Mouse (Mus musculus): ENCODE data around the gene 1110051M20Rik. TPM values are rescaled to one million over a fixed set of nuclear protein-coding genes. Genes with fewer than 3 reads are reported as not detected.

Gene 1110051M20Rik
- polyA plus RNA-seq, 1 experiment from 2014 or later: 163 TPM

GRCm38 (mm10) chr2:91283972-91284371 lies 160.5 kb downstream of the 1110051M20Rik start:
- no peaks in the 10 kb centered on the region; the same call in 1 of the 2 replicates for H3K36me3 ChIP-seq (ENCODE audit: control insufficient read depth, insufficient read depth, low read length)
- H3K27me3 ChIP-seq (ENCODE audit: control insufficient read depth, insufficient read depth, low read length): no peaks in the 10 kb centered on the region
- H3K4me2 ChIP-seq (ENCODE audit: low read depth, low read length): no peak overlapping the region
- 0 out of 2 replicates have a peak, but pooled peaks cover 4% of the 10 kb centered on the region for H3K4me1 ChIP-seq (ENCODE audit: control insufficient read depth, insufficient read depth, low read length)
- ATAC-seq (ENCODE audit: low read depth): no peak
- no peak overlapping the region for H3K9ac ChIP-seq (replicated peaks; ENCODE audit: low read depth, low read length)
- WGBS: 95% methylated on average over 3 of the region's 3 CpGs
- no peak overlapping the region for H3K27ac ChIP-seq (ENCODE audit: low read depth, low read length)
- no peaks in the 10 kb centered on the region for H3K9me3 ChIP-seq (ENCODE audit: control insufficient read depth, low read length)
- H3K4me3 ChIP-seq (ENCODE audit: low read depth, low read length): no peak overlapping the region

GRCm38 (mm10) chr2:91281366-91281765 lies 163.1 kb downstream of the 1110051M20Rik start:
- H3K4me3 ChIP-seq (ENCODE audit: low read depth, low read length): no peak overlapping the region
- no peak overlapping the region for H3K27ac ChIP-seq (ENCODE audit: low read depth, low read length)
- no peak overlapping the region for H3K9ac ChIP-seq (replicated peaks; ENCODE audit: low read depth, low read length)
- H3K4me1 ChIP-seq (ENCODE audit: control insufficient read depth, insufficient read depth, low read length): 0 out of 2 replicates have a peak, but pooled peaks cover 4% of the 10 kb centered on the region
- no peaks in the 10 kb centered on the region for H3K27me3 ChIP-seq (ENCODE audit: control insufficient read depth, insufficient read depth, low read length)
- H3K36me3 ChIP-seq (ENCODE audit: control insufficient read depth, insufficient read depth, low read length): peaks cover 14% of the 10 kb centered on the region
- H3K4me2 ChIP-seq (ENCODE audit: low read depth, low read length): no peak overlapping the region
- no peaks in the 10 kb centered on the region for H3K9me3 ChIP-seq (ENCODE audit: control insufficient read depth, low read length)
- 60% methylated on average over 5 of the region's 5 CpGs for WGBS
- ATAC-seq (ENCODE audit: low read depth): no peak

- no peaks in the 10 kb centered on the region for H3K27me3 ChIP-seq (ENCODE audit: control insufficient read depth, insufficient read depth, low read length)
- no peaks in the 10 kb centered on the region for H3K9me3 ChIP-seq (ENCODE audit: control insufficient read depth, low read length)
- H3K9ac ChIP-seq (replicated peaks; ENCODE audit: low read depth, low read length): no peak overlapping the region
- 59% methylated on average over 2 of the region's 2 CpGs for WGBS
- H3K4me2 ChIP-seq (ENCODE audit: low read depth, low read length): no peak overlapping the region
- no peak for ATAC-seq (ENCODE audit: low read depth)
- H3K4me3 ChIP-seq (ENCODE audit: low read depth, low read length): no peak overlapping the region
- H3K27ac ChIP-seq (ENCODE audit: low read depth, low read length): no peak overlapping the region
- H3K36me3 ChIP-seq (ENCODE audit: control insufficient read depth, insufficient read depth, low read length): peaks cover 26% of the 10 kb centered on the region
- H3K4me1 ChIP-seq (ENCODE audit: control insufficient read depth, insufficient read depth, low read length): 0 out of 2 replicates have a peak, but pooled peaks cover 4% of the 10 kb centered on the region
These were observed 165.1 kb downstream of the 1110051M20Rik start for GRCm38 (mm10) chr2:91279372-91279755.

GRCm38 (mm10) chr2:91278749-91279371 lies 165.6 kb downstream of the 1110051M20Rik start:
- Histone ChIP-seq H3K36me3 (ENCODE audit: control insufficient read depth, insufficient read depth, low read length) (peaks cover 31% of the 10 kb centered on the region), H3K9ac (replicated peaks; ENCODE audit: low read depth, low read length) (no peak overlapping the region), H3K27ac (ENCODE audit: low read depth, low read length) (no peak overlapping the region), H3K9me3 (ENCODE audit: control insufficient read depth, low read length) (no peaks in the 10 kb centered on the region), H3K4me1 (ENCODE audit: control insufficient read depth, insufficient read depth, low read length) (no peaks in the 10 kb centered on the region), H3K4me2 (ENCODE audit: low read depth, low read length) (no peak overlapping the region), H3K4me3 (ENCODE audit: low read depth, low read length) (no peak overlapping the region), H3K27me3 (ENCODE audit: control insufficient read depth, insufficient read depth, low read length) (no peaks in the 10 kb centered on the region)
- peak; percentile 78 for ATAC-seq (ENCODE audit: low read depth)
- 39% methylated on average over 10 of the region's 10 CpGs for WGBS

GRCm38 (mm10) chr2:91269687-91270133 lies 174.8 kb downstream of the 1110051M20Rik start:
- no peaks in the 10 kb centered on the region for H3K27me3 ChIP-seq (ENCODE audit: control insufficient read depth, insufficient read depth, low read length)
- H3K4me3 ChIP-seq (ENCODE audit: low read depth, low read length): no peak overlapping the region
- no peak overlapping the region for H3K9ac ChIP-seq (replicated peaks; ENCODE audit: low read depth, low read length)
- H3K4me1 ChIP-seq (ENCODE audit: control insufficient read depth, insufficient read depth, low read length): no peaks in the 10 kb centered on the region
- 97% methylated on average over 8 of the region's 8 CpGs for WGBS
- H3K36me3 ChIP-seq (ENCODE audit: control insufficient read depth, insufficient read depth, low read length): peaks cover 58% of the 10 kb centered on the region
- no peaks in the 10 kb centered on the region for H3K9me3 ChIP-seq (ENCODE audit: control insufficient read depth, low read length)
- H3K27ac ChIP-seq (ENCODE audit: low read depth, low read length): no peak overlapping the region
- ATAC-seq (ENCODE audit: low read depth): no peak
- no peak overlapping the region for H3K4me2 ChIP-seq (ENCODE audit: low read depth, low read length)

- H3K9ac ChIP-seq (replicated peaks; ENCODE audit: low read depth, low read length): no peak overlapping the region
- no peak for ATAC-seq (ENCODE audit: low read depth)
- peaks cover 49% of the 10 kb centered on the region for H3K36me3 ChIP-seq (ENCODE audit: control insufficient read depth, insufficient read depth, low read length)
- no peak overlapping the region for H3K4me3 ChIP-seq (ENCODE audit: low read depth, low read length)
- no peak overlapping the region for H3K27ac ChIP-seq (ENCODE audit: low read depth, low read length)
- no peak overlapping the region for H3K4me2 ChIP-seq (ENCODE audit: low read depth, low read length)
- peaks cover 4% of the 10 kb centered on the region; the same call in 1 of the 2 replicates for H3K4me1 ChIP-seq (ENCODE audit: control insufficient read depth, insufficient read depth, low read length)
- 93% methylated on average over 2 of the region's 2 CpGs for WGBS
- H3K9me3 ChIP-seq (ENCODE audit: control insufficient read depth, low read length): no peaks in the 10 kb centered on the region
- no peaks in the 10 kb centered on the region for H3K27me3 ChIP-seq (ENCODE audit: control insufficient read depth, insufficient read depth, low read length)
These were observed 175.8 kb downstream of the 1110051M20Rik start for GRCm38 (mm10) chr2:91268706-91269105.

- 94% methylated on average over 3 of the region's 3 CpGs for WGBS
- Histone ChIP-seq H3K4me3 (ENCODE audit: low read depth, low read length) (no peak overlapping the region), H3K27ac (ENCODE audit: low read depth, low read length) (no peak overlapping the region), H3K9me3 (ENCODE audit: control insufficient read depth, low read length) (no peaks in the 10 kb centered on the region), H3K9ac (replicated peaks; ENCODE audit: low read depth, low read length) (no peak overlapping the region), H3K4me2 (ENCODE audit: low read depth, low read length) (no peak overlapping the region), H3K27me3 (ENCODE audit: control insufficient read depth, insufficient read depth, low read length) (no peaks in the 10 kb centered on the region), H3K4me1 (ENCODE audit: control insufficient read depth, insufficient read depth, low read length) (peaks cover 4% of the 10 kb centered on the region; the same call in 1 of the 2 replicates), H3K36me3 (ENCODE audit: control insufficient read depth, insufficient read depth, low read length) (peaks cover 43% of the 10 kb centered on the region)
- no peak for ATAC-seq (ENCODE audit: low read depth)
These were observed 176.5 kb downstream of the 1110051M20Rik start for GRCm38 (mm10) chr2:91268042-91268441.

- Histone ChIP-seq H3K4me2 (ENCODE audit: low read depth, low read length) (peak within 1 kb of the TSS; percentile 62), H3K36me3 (ENCODE audit: control insufficient read depth, insufficient read depth, low read length) (peaks cover 30% of the 10 kb centered on the region), H3K4me1 (ENCODE audit: control insufficient read depth, insufficient read depth, low read length) (peaks cover 4% of the 10 kb centered on the region; the same call in 1 of the 2 replicates), H3K9me3 (ENCODE audit: control insufficient read depth, low read length) (no peaks in the 10 kb centered on the region), H3K9ac (replicated peaks; ENCODE audit: low read depth, low read length) (peak within 1 kb of the TSS; percentile 90), H3K27me3 (ENCODE audit: control insufficient read depth, insufficient read depth, low read length) (no peaks in the 10 kb centered on the region), H3K27ac (ENCODE audit: low read depth, low read length) (peak within 1 kb of the TSS; percentile 89), H3K4me3 (ENCODE audit: low read depth, low read length) (peak within 1 kb of the TSS; percentile 78)
- peak; percentile 99 for ATAC-seq (ENCODE audit: low read depth)
- 1% methylated on average over 72 of the region's 72 CpGs for WGBS
These were observed 179.5 kb downstream of the 1110051M20Rik start, which contains the start of gene Arfgap2 for GRCm38 (mm10) chr2:91264711-91265681. Arfgap2 (plus strand) TSS chr2:91264974.
